Mouse (Mus musculus) right cerebral cortex, postnatal 36 days (tissue): ENCODE measurements around the gene Olfr1094.

ENCODE experiments used
- DNase-seq, 2 experiments: peaks; one replicate each; pipeline ENCODE4 v3.0.0; 2022; ENCODE audit warnings: low spot score in 2 of 2, mixed read lengths in 1 of 2

The Olfr1094 gene

GRCm38 (mm10) chr2:86824363-86824762 is at the start of gene Olfr1094:
Gene Olfr1094 (plus strand): TSS chr2:86824663.
- DNase-seq, result no peak

- DNase-seq, result no peak
These were observed 42.3 kb upstream of the Olfr1094 start, which contains the start of gene Olfr1093 for GRCm38 (mm10) chr2:86782179-86782578. Gene Olfr1093 (plus strand): TSS chr2:86782479.

GRCm38 (mm10) chr2:86809918-86810317 is 14.5 kb upstream of the Olfr1094 start, which contains the start of gene Olfr141:
Gene Olfr141 (minus strand): TSS chr2:86810018.
- no peak for DNase-seq

GRCm38 (mm10) chr2:86851596-86851995 is 27.1 kb downstream of the Olfr1094 start, which contains the start of gene Olfr1095:
Gene Olfr1095 (minus strand): TSS chr2:86851696.
- DNase-seq, result no peak

GRCm38 (mm10) chr2:86874702-86875101 is 50.2 kb downstream of the Olfr1094 start, which contains the start of gene Gm13723:
Gene Gm13723 (minus strand): TSS chr2:86874802.
- no peak for DNase-seq
